Mouse (Mus musculus): ENCODE measurements around the gene Thap8. TPM values are rescaled to one million over a fixed set of nuclear protein-coding genes. Genes with fewer than 3 reads are reported as not detected.
A peak's percentile ranks its signal among the peaks of the same experiment; 100 is the strongest.

Thap8 gene
- polyA plus RNA-seq, 1 experiment from 2014 or later: 0.14 TPM

GRCm38 (mm10) chr7:30251956-30252954 is 27.6 kb upstream of the Thap8 start:
- ATAC-seq: no peak

GRCm38 (mm10) chr7:30265041-30265440 is 14.9 kb upstream of the Thap8 start:
- in situ Hi-C loops (cut with MboI; ENCODE audit: low pct_unique_long_range_greater_than_20kb): no loop called here
- ChIA-PET POLR2A (no interaction called here), CTCF (interaction anchor here (1.6 kb wide), 1 partner anchor 10 kb away, joined by 4 read pairs; no protein-coding TSS in a partner anchor)
- H3K27me3 ChIP-seq: no peaks in the 10 kb centered on the region
- ATAC-seq (no peak), DNase-seq (ENCODE audit: low read depth, low spot score) (no peak)
- no peak for TF ChIP-seq CTCF (IDR thresholded peaks at IDR 0.05)

More at GRCm38 (mm10) chr7:30251956-30252954, 27.6 kb upstream of the Thap8 start:
- no peak for DNase-seq (ENCODE audit: low read depth, low spot score)
- in situ Hi-C loops (cut with MboI; ENCODE audit: low pct_unique_long_range_greater_than_20kb): no loop called here
- ChIA-PET CTCF (interaction anchor here (1.7 kb wide), 1 partner anchor 22 kb away, joined by 4 read pairs; no protein-coding TSS in a partner anchor), POLR2A (no interaction called here)
- no peak for TF ChIP-seq CTCF (IDR thresholded peaks at IDR 0.05)
- H3K27me3 ChIP-seq: no peaks in the 10 kb centered on the region

- in situ Hi-C loops (cut with MboI; ENCODE audit: low pct_unique_long_range_greater_than_20kb): no loop called here
Measured at GRCm38 (mm10) chr7:30265531-30265930, 14.4 kb upstream of the Thap8 start.

GRCm38 (mm10) chr7:30265935-30266334 is 14.0 kb upstream of the Thap8 start:
- in situ Hi-C loops (cut with MboI; ENCODE audit: low pct_unique_long_range_greater_than_20kb): no loop called here
- CTCF ChIA-PET: interaction anchor here (1.6 kb wide), 1 partner anchor 9 kb away, joined by 4 read pairs; no protein-coding TSS in a partner anchor
- no peak for TF ChIP-seq CTCF (IDR thresholded peaks at IDR 0.05)
- DNase-seq (ENCODE audit: low read depth, low spot score) (no peak), ATAC-seq (no peak)
- POLR2A ChIA-PET: no interaction called here
- H3K27me3 ChIP-seq: no peaks in the 10 kb centered on the region

More at GRCm38 (mm10) chr7:30265531-30265930, 14.4 kb upstream of the Thap8 start:
- no peak for TF ChIP-seq CTCF (IDR thresholded peaks at IDR 0.05)
- CTCF ChIA-PET: interaction anchor here (1.6 kb wide), 1 partner anchor 9 kb away, joined by 4 read pairs; no protein-coding TSS in a partner anchor
- ATAC-seq (no peak), DNase-seq (ENCODE audit: low read depth, low spot score) (no peak)
- POLR2A ChIA-PET: no interaction called here
- H3K27me3 ChIP-seq: no peaks in the 10 kb centered on the region

GRCm38 (mm10) chr7:30266780-30267179 is 13.1 kb upstream of the Thap8 start:
- POLR2A ChIA-PET: interaction anchor here (1.1 kb wide), 1 partner anchor 9 kb away, joined by 3 read pairs; no protein-coding TSS in a partner anchor
- TF ChIP-seq CTCF (IDR thresholded peaks at IDR 0.05): no peak
- ATAC-seq (no peak), DNase-seq (ENCODE audit: low read depth, low spot score) (no peak)
- CTCF ChIA-PET: no interaction called here
- in situ Hi-C loops (cut with MboI; ENCODE audit: low pct_unique_long_range_greater_than_20kb): no loop called here
- H3K27me3 ChIP-seq: no peaks in the 10 kb centered on the region

- H3K27me3 ChIP-seq: no peaks in the 10 kb centered on the region
- ATAC-seq: no peak
- POLR2A ChIA-PET: no interaction called here
- no peak for DNase-seq (ENCODE audit: low read depth, low spot score)
- in situ Hi-C loops (cut with MboI; ENCODE audit: low pct_unique_long_range_greater_than_20kb): no loop called here
- no peak for TF ChIP-seq CTCF (IDR thresholded peaks at IDR 0.05)
- CTCF ChIA-PET: no interaction called here
Measured at GRCm38 (mm10) chr7:30269641-30270040, 10.3 kb upstream of the Thap8 start.

- H3K27me3 ChIP-seq: no peaks in the 10 kb centered on the region
- ChIA-PET POLR2A (no interaction called here), CTCF (interaction anchor here (1.1 to 4.3 kb wide), 4 partner anchors 9 to 26 kb away, joined by 4 to 12 read pairs (median 6); no protein-coding TSS in a partner anchor)
- ATAC-seq: no peak
- in situ Hi-C loops (cut with MboI; ENCODE audit: low pct_unique_long_range_greater_than_20kb): no loop called here
- no peak for TF ChIP-seq CTCF (IDR thresholded peaks at IDR 0.05)
- no peak for DNase-seq (ENCODE audit: low read depth, low spot score)
Measured at GRCm38 (mm10) chr7:30274383-30274782, 5.5 kb upstream of the Thap8 start.

- TF ChIP-seq CTCF (IDR thresholded peaks at IDR 0.05): no peak
Measured at GRCm38 (mm10) chr7:30278911-30279310, 983 bp upstream of the Thap8 start.

GRCm38 (mm10) chr7:30279536-30279935 is 358 bp upstream of the Thap8 start:
- in situ Hi-C loops (cut with MboI; ENCODE audit: low pct_unique_long_range_greater_than_20kb): no loop called here
- ATAC-seq (peak; percentile 42), DNase-seq (ENCODE audit: low read depth, low spot score) (no peak)
- ChIA-PET CTCF (interaction anchor here (1.5 kb wide), 1 partner anchor 21 kb away, joined by 4 read pairs; no protein-coding TSS in a partner anchor), POLR2A (no interaction called here)
- H3K27me3 ChIP-seq: no peaks in the 10 kb centered on the region
- TF ChIP-seq CTCF (IDR thresholded peaks at IDR 0.05): no peak

More at GRCm38 (mm10) chr7:30278911-30279310, 983 bp upstream of the Thap8 start:
- ATAC-seq (no peak), DNase-seq (ENCODE audit: low read depth, low spot score) (no peak)
- POLR2A ChIA-PET: no interaction called here
- no peaks in the 10 kb centered on the region for H3K27me3 ChIP-seq
- CTCF ChIA-PET: interaction anchor here (0.8 kb wide), 1 partner anchor 10 kb away, joined by 3 read pairs; no protein-coding TSS in a partner anchor
- in situ Hi-C loops (cut with MboI; ENCODE audit: low pct_unique_long_range_greater_than_20kb): no loop called here

GRCm38 (mm10) chr7:30280670-30281138 is 810 bp downstream of the Thap8 start:
- ATAC-seq: peak; percentile 71
- in situ Hi-C loops (cut with MboI; ENCODE audit: low pct_unique_long_range_greater_than_20kb): no loop called here
- TF ChIP-seq CTCF (IDR thresholded peaks at IDR 0.05): no peak
- peak; percentile 72 for DNase-seq (ENCODE audit: low read depth, low spot score)
- ChIA-PET CTCF (interaction anchor here (0.9 to 1.5 kb wide), 4 partner anchors 11 to 64 kb away, joined by 3 to 4 read pairs (median 3); partner anchors contain the start of genes Clip3, Polr2i and Tbcb), POLR2A (interaction anchor here (0.7 kb wide), 1 partner anchor 223 kb away, joined by 3 read pairs; no protein-coding TSS in a partner anchor)
- no peaks in the 10 kb centered on the region for H3K27me3 ChIP-seq

Measured in Patski (cell line).